ENCODE assay signal across 11 mouse cellular contexts in the genomic region with DNA sequence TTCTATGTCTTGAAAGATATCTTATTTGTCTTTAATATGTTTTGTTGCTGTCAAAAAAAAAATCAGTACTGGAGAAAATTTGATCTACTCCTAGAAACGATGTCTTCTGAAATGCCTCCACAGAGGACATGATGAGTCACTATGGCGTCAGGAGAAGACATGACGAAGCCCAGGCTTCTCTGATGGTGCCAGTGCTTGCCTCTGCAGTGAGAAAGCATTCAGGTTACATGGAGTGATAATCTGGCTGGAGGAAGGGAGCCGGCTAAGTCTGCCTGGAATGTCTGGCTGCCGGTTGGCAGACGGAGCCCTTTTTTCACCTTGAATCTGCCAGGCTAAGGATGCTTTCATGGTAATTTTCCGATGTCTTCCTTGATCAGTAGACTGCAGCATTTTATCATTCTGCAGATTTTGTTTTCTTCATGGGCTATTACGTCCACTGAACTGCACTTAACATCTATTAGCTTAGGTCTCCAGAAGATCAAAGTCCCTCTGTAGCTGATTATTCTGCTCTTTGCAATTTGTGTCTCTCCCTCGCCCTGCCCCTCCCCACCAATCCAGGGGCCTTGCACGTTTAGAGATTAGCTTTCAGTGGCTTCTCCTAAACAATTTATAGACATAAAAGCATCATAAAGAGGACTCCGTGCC.
DNase-seq lines count a peak whose midpoint lies in the region; ATAC-seq lines count a peak whose summit lies in the region.
"Had no signal": no experiment of that assay in that cellular context is flagged by ENCODE, and none has a peak within 500 bp of the region (broad histone marks: within the 10 kb centered on the region; RNA-seq: fewer than 3 reads in every experiment).

No protein-coding gene starts in this region.

- no peak overlapping the region for H3K4me2 ChIP-seq in forebrain, embryonic 11.5 days (ENCODE audit: low read depth, low read length, severe bottlenecking)
- H3K4me2 ChIP-seq in forebrain, embryonic 15.5 days (replicated peaks): no peak overlapping the region
- no peak overlapping the region for H3K4me2 ChIP-seq in embryonic facial prominence, embryonic 11.5 days (ENCODE audit: low read depth, low read length)
- H3K4me2 ChIP-seq: neural tube, embryonic 13.5 days had no signal

- H3K4me3 ChIP-seq in forebrain, embryonic 11.5 days (ENCODE audit: low read depth, low read length): no peak overlapping the region
- no peak overlapping the region for H3K4me3 ChIP-seq in forebrain, embryonic 15.5 days
- no peak overlapping the region for H3K4me3 ChIP-seq in embryonic facial prominence, embryonic 11.5 days (ENCODE audit: low read depth, low read length)
- H3K4me3 ChIP-seq: neural tube, embryonic 13.5 days had no signal

- no peaks in the 10 kb centered on the region for H3K36me3 ChIP-seq in forebrain, embryonic 11.5 days (ENCODE audit: control insufficient read depth, insufficient read depth, low read length)
- no peaks in the 10 kb centered on the region for H3K36me3 ChIP-seq in forebrain, embryonic 15.5 days
- H3K36me3 ChIP-seq in embryonic facial prominence, embryonic 11.5 days (replicated peaks; ENCODE audit: control insufficient read depth, insufficient read depth, low read depth, low read length): no peaks in the 10 kb centered on the region
- H3K36me3 ChIP-seq: neural tube, embryonic 13.5 days had no signal

- no peak overlapping the region for H3K9ac ChIP-seq in forebrain, embryonic 11.5 days (ENCODE audit: low read length)
- no peak overlapping the region for H3K9ac ChIP-seq in forebrain, embryonic 15.5 days (replicated peaks)
- H3K9ac ChIP-seq in embryonic facial prominence, embryonic 11.5 days (replicated peaks; ENCODE audit: low read length): no peak overlapping the region
- H3K9ac ChIP-seq: liver, embryonic 14.5 days; neural tube, embryonic 13.5 days had no signal

- H3K4me1 ChIP-seq in forebrain, embryonic 11.5 days (replicated peaks; ENCODE audit: control insufficient read depth, insufficient read depth, low read length): 0 out of 2 replicates have a peak, but pooled peaks cover 2% of the 10 kb centered on the region
- peaks cover 6% of the 10 kb centered on the region for H3K4me1 ChIP-seq in forebrain, embryonic 15.5 days
- no peaks in the 10 kb centered on the region for H3K4me1 ChIP-seq in embryonic facial prominence, embryonic 11.5 days (ENCODE audit: control insufficient read depth, insufficient read depth, low read length)

- ATAC-seq in forebrain, embryonic 11.5 days (replicated peaks; ENCODE audit: low FRiP score): peak; percentile 57; the same call in 1 of the 2 replicates
- ATAC-seq in forebrain, embryonic 15.5 days (replicated peaks): no peak
- ATAC-seq in embryonic facial prominence, embryonic 11.5 days (replicated peaks; ENCODE audit: insufficient number of reproducible peaks, low FRiP score, low TSS enrichment, low read depth): no peak
- ATAC-seq in monocyte, adult 5-6 weeks (replicated peaks; ENCODE audit: insufficient number of reproducible peaks, low FRiP score, low TSS enrichment, poor library complexity, severe bottlenecking): no peak

- no peak overlapping the region for H3K27ac ChIP-seq in forebrain, embryonic 11.5 days (ENCODE audit: low read depth, low read length)
- no peak overlapping the region for H3K27ac ChIP-seq in forebrain, embryonic 15.5 days (replicated peaks)
- H3K27ac ChIP-seq in embryonic facial prominence, embryonic 11.5 days (replicated peaks; ENCODE audit: low read depth, low read length): no peak overlapping the region
- H3K27ac ChIP-seq: kidney, postnatal 0 days; liver, embryonic 14.5 days; neural tube, embryonic 13.5 days had no signal

- DNase-seq in forebrain, embryonic 11.5 days (ENCODE audit: low spot score): peak; percentile 56
- peak; percentile 57 for DNase-seq in right cerebral cortex, adult 18-20 months
- DNase-seq in right cerebral cortex, postnatal 14 days: no peak
- peak; percentile 56 for DNase-seq in embryonic facial prominence, embryonic 11.5 days (ENCODE audit: low spot score)
- DNase-seq in retina, postnatal 1 day: peak; percentile 40
- DNase-seq in layer of hippocampus, adult 8-10 months (ENCODE audit: low spot score in 2 of 2): no peak

- WGBS in forebrain, embryonic 11.5 days: 14% methylated on average over 11 of the region's 11 CpGs
- WGBS in forebrain, embryonic 15.5 days: 13% methylated on average over 11 of the region's 11 CpGs
- WGBS in embryonic facial prominence, embryonic 11.5 days: 16% methylated on average over 11 of the region's 11 CpGs

- no peaks in the 10 kb centered on the region for H3K27me3 ChIP-seq in forebrain, embryonic 11.5 days (ENCODE audit: control insufficient read depth, insufficient read depth, low read length)
- no peaks in the 10 kb centered on the region for H3K27me3 ChIP-seq in forebrain, embryonic 15.5 days
- no peaks in the 10 kb centered on the region for H3K27me3 ChIP-seq in embryonic facial prominence, embryonic 11.5 days (ENCODE audit: control insufficient read depth, insufficient read depth, low read length)
- H3K27me3 ChIP-seq: neural tube, embryonic 13.5 days had no signal

- H3K9me3 ChIP-seq in forebrain, embryonic 11.5 days (ENCODE audit: control insufficient read depth, low read length): no peaks in the 10 kb centered on the region
- no peaks in the 10 kb centered on the region for H3K9me3 ChIP-seq in forebrain, embryonic 15.5 days
- H3K9me3 ChIP-seq in embryonic facial prominence, embryonic 11.5 days (replicated peaks; ENCODE audit: control insufficient read depth, low read length): no peaks in the 10 kb centered on the region
- H3K9me3 ChIP-seq: neural tube, embryonic 13.5 days had no signal

Comparison
In these comparisons a context has a peak if more than half of its experiments do, and no peak if none do; other contexts are left out.
1. DNase-seq: peak in forebrain, embryonic 11.5 days (single experiment), right cerebral cortex, adult 18-20 months (single experiment), embryonic facial prominence, embryonic 11.5 days (single experiment) and retina, postnatal 1 day (single experiment); none in right cerebral cortex, postnatal 14 days (single experiment) and layer of hippocampus, adult 8-10 months (0 of 2).